Mouse (Mus musculus) Patski (cell line): Measurements from ENCODE around the gene Ythdf2. TPM values are rescaled to one million over a fixed set of nuclear protein-coding genes. Genes with fewer than 3 reads are reported as not detected.

Experiments
- ATAC-seq: fragments of 100-300 bp; one replicate; pipeline ENCODE4 v1.8.0; 2021
- CTCF ChIA-PET: fragments of 350-600 bp; sonication (Branson Sonifier 250); formaldehyde crosslinking; loops from one replicate; lab custom pipeline; 2022; ENCODE audit warnings: inconsistent platforms; lab: Charles Lee
- POLR2A ChIA-PET: fragments of 350-600 bp; sonication (Branson Sonifier 250); formaldehyde crosslinking; loops from one replicate; lab custom pipeline; 2022; ENCODE audit warnings: antibody characterized with exemption, inconsistent platforms; lab: Charles Lee
- DNase-seq: peaks from one replicate; pipeline ENCODE4 v3.0.0-alpha.2; 2011; ENCODE audit warnings: low read depth, low spot score
- H3K27me3 ChIP-seq: fragments of 371-371 bp; one replicate; pipeline ENCODE4 v1.5.1; 2021
- CTCF ChIP-seq: fragments of 100-300 bp; IDR thresholded peaks from one replicate; pipeline ENCODE4 v1.5.1; 2021
- in situ Hi-C: fragments of 300-500 bp; cut with MboI; formaldehyde crosslinking; loops from 3 replicates; pipeline ENCODE4 v1.11.1; 2018; ENCODE audit warnings: low pct_unique_long_range_greater_than_20kb, mixed read lengths
- polyA plus RNA-seq: library from polyadenylated mRNA; unstranded; gene quantifications from one replicate; pipeline ENCODE4 v1.2.3, GENCODE M21; 2021

The Ythdf2 gene
- polyA plus RNA-seq, 1 experiment from 2014 or later: 35.5 TPM

DNA sequence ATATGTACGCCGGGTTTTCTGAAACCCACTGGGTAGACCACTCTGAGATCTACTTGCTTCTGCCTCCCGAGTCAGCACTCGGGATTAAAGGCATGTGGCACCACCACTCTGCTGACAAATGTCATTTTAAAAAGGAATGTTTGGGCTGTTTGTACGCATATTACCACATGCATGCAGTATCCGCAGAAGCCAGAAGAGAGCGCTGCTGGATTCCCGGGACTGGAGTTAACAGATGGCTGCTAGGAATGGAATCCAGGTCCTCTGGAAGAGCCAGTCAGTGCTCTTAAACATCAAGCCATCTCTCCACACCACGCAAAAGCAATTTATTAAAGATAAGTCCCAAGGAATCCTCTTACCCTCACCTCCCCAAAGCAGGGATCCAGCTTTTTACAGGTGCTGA, 31.4 kb downstream of the Ythdf2 start:
- TF ChIP-seq CTCF: peak; percentile 83
- ChIA-PET CTCF (interaction anchor here (0.9 to 1.2 kb wide), 2 partner anchors 9 to 67 kb away, joined by 3 read pairs; no protein-coding TSS in a partner anchor), POLR2A (no interaction called here)
- no peaks in the 10 kb centered on the region for H3K27me3 ChIP-seq
- ATAC-seq: no peak
- no peak for DNase-seq
- in situ Hi-C loops: loop anchor here (10.0 kb wide), 1 partner anchor 164 kb away; no protein-coding TSS in a partner anchor

DNA sequence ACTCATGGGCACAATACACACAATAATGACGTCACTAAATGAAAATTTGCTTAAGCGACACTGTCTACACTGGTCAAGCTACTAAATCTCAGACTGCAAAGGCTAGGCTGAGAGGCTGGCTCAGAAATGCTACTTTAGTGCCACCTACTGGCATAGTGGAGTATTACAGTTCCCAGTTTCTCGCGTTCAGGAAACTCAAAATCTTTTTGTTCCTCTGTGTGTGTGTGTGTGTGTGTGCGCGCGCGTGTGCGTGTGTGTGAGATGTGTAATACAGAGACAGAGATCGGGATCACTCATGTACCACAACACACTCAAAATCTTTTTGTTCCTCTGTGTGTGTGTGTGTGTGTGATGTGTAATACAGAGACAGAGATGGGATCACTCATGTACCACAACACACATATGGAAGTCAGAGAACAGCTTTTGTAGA, 33.5 kb downstream of the Ythdf2 start:
- ChIA-PET CTCF (interaction anchor here (0.9 to 1.8 kb wide), 9 partner anchors 32 to 318 kb away, joined by 3 to 9 read pairs (median 4); no protein-coding TSS in a partner anchor), POLR2A (interaction anchor here (0.8 kb wide), 1 partner anchor 102 kb away, joined by 3 read pairs; no protein-coding TSS in a partner anchor)
- H3K27me3 ChIP-seq: no peaks in the 10 kb centered on the region
- DNase-seq: no peak
- no peak for ATAC-seq
- in situ Hi-C loops: loop anchor here (5.0 kb wide), 2 partner anchors 91 to 196 kb away; no protein-coding TSS in a partner anchor
- TF ChIP-seq CTCF: peak; percentile 71

DNA sequence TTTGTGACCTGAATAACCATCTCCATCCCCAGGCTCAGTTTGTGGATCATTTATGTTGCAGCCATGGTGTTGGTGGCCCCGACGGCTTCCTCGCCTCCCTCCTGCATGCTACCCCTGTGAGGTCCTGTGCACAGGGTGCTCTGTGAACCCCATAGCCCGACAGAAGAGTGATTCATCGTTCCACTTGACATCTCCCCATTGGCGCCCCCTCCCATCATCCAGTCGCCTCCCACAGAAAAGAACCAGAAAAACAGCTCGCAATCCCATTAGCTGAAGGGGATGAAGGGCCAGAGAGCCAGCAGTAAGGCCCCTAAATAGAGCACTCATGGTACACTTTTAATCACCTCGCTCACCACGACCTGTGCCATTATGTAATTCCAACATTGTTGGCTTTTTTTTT, 35.6 kb downstream of the Ythdf2 start:
- no peak for ATAC-seq
- in situ Hi-C loops: loop anchor here (5.0 kb wide), 2 partner anchors 89 to 194 kb away; no protein-coding TSS in a partner anchor
- POLR2A ChIA-PET: no interaction called here

GRCm38 (mm10) chr4:132170891-132171290, 41.2 kb downstream of the Ythdf2 start:
- CTCF ChIA-PET: interaction anchor here (1.4 kb wide), 1 partner anchor 10 kb away, joined by 3 read pairs; no protein-coding TSS in a partner anchor
- TF ChIP-seq CTCF: no peak
- DNase-seq: no peak
- in situ Hi-C loops: no loop called here
- POLR2A ChIA-PET: interaction anchor here (0.6 kb wide), 1 partner anchor 34 kb away, joined by 3 read pairs; no protein-coding TSS in a partner anchor
- H3K27me3 ChIP-seq: no peaks in the 10 kb centered on the region
- ATAC-seq: no peak

More for the DNA sequence above, 35.6 kb downstream of the Ythdf2 start:
- CTCF ChIA-PET: interaction anchor here (0.9 kb wide), 1 partner anchor 84 kb away, joined by 3 read pairs; no protein-coding TSS in a partner anchor
- TF ChIP-seq CTCF: no peak
- DNase-seq: no peak
- no peaks in the 10 kb centered on the region for H3K27me3 ChIP-seq

DNA sequence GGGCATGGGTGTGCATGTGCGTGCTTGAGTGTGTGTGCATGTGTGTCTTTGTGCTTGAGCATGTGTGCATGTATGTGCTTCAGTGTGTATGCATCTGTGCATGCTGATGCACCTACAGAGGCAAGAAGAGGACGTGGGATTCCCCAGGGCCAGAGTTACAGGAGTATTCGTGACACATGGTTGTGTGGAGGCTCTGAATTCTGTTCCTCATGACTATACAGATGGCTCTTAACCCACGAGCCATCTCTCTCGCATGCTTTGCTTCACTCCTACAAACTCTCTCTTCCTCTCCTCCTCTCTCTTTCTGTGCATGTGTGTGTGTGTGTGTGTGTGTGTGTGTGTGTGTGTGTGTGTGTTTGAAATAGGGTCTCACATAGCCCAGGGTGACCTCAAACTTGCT, 42.3 kb downstream of the Ythdf2 start:
- in situ Hi-C loops: no loop called here
- CTCF ChIA-PET: no interaction called here
- H3K27me3 ChIP-seq: no peaks in the 10 kb centered on the region
- TF ChIP-seq CTCF: no peak
- ATAC-seq (no peak), DNase-seq (no peak)
- POLR2A ChIA-PET: no interaction called here

- in situ Hi-C loops: no loop called here
- no peak for DNase-seq
- ChIA-PET POLR2A (no interaction called here), CTCF (no interaction called here)
- no peaks in the 10 kb centered on the region for H3K27me3 ChIP-seq
- ATAC-seq: no peak
- TF ChIP-seq CTCF: no peak
These were observed 42.8 kb downstream of the Ythdf2 start for GRCm38 (mm10) chr4:132169271-132169670.

DNA sequence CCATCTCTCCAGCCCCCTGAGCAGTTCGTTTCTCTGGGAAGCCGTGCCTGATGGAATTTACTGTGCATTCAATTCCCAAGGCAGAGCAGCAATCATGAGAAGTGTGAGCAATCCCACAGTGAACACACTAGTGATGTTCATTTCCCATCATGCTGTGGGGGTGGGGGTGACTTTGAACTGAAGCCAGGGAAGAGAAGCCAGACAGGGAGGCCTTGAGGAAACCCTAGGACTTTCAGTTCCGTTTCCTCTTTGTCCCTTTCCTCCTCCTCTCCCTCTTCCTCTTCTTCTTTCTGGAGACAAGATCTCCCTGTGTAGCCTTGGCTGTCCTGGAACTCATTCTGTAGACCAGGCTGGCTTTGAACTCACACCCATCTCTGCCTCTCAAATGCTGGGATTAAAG, 44.7 kb downstream of the Ythdf2 start:
- in situ Hi-C loops: no loop called here
- no peak for DNase-seq
- CTCF ChIA-PET: no interaction called here
- POLR2A ChIA-PET: no interaction called here
- H3K27me3 ChIP-seq: no peaks in the 10 kb centered on the region
- no peak for ATAC-seq
- TF ChIP-seq CTCF: no peak

- CTCF ChIA-PET: no interaction called here
- TF ChIP-seq CTCF: no peak
- H3K27me3 ChIP-seq: no peaks in the 10 kb centered on the region
- POLR2A ChIA-PET: no interaction called here
- in situ Hi-C loops: no loop called here
- ATAC-seq (no peak), DNase-seq (no peak)
These were observed 45.5 kb downstream of the Ythdf2 start for GRCm38 (mm10) chr4:132166350-132167290.

DNA sequence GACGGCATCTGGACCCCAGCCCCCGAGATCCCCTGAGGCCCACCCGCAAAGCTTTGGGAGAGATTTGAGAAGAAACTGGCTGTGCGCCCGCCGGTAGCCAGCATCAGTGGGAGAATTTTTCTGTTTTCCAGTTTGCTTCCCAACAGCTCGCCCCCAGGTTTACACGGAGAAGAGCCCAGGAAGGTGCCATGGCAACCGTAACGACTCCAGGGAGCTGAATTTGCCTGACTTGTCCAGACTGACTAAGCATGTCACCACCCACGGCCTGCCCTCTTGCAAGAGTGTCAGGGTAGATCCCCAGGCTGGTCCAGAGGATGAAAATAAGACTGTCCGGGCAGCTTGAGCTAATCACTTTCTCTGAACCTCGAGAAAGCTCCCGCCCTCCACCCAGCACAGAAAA, 46.4 kb downstream of the Ythdf2 start:
- TF ChIP-seq CTCF: no peak
- ChIA-PET CTCF (no interaction called here), POLR2A (no interaction called here)
- ATAC-seq (no peak), DNase-seq (no peak)
- in situ Hi-C loops: no loop called here
- no peaks in the 10 kb centered on the region for H3K27me3 ChIP-seq

GRCm38 (mm10) chr4:132156941-132157622, 55.0 kb downstream of the Ythdf2 start:
- POLR2A ChIA-PET: interaction anchor here (1.2 kb wide), 1 partner anchor 16 kb away, joined by 3 read pairs; no protein-coding TSS in a partner anchor
- H3K27me3 ChIP-seq: no peaks in the 10 kb centered on the region
- no peak for TF ChIP-seq CTCF
- ATAC-seq (no peak), DNase-seq (no peak)
- CTCF ChIA-PET: no interaction called here
- in situ Hi-C loops: no loop called here
